Mouse (Mus musculus): ENCODE results near the gene Gale. TPM values are rescaled to one million over a fixed set of nuclear protein-coding genes. Genes with fewer than 3 reads are reported as not detected.

The Gale gene
- polyA plus RNA-seq, 1 experiment, result not detected

DNA sequence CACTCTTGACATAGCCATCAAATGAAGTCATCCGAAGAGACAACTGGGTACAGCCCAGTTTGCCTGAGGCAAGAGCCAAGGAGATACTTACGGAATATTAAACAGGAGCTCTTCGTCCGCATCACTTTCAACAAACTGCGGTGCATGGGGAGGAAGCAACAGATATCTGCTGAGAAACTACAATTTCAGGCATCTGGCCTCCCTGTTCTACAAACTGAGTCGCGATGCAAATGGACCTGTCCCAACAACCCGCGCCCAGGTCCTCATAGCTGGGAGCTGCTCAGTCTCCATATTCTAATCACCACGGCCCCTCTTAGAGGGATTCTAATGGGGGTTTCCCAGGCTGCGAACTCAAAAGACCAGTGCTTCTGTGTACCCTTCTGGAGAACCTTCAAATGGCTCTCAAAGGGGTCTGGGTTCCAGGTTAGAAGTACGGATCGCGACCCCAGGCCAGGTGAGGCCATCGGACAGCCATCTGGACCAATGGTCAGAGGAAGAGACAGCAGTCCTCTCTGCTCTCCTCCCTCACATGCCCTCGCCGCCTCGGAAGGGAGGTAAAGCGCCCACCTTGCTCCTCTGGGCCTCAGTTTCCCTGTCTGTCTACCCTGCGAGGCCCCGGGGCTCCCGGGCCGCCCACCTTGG, 22.9 kb downstream of the Gale start:
- WGBS, result 4% methylated on average over 23 of the region's 23 CpGs
- H3K4me1 ChIP-seq (ENCODE audit: control insufficient read depth, insufficient read depth, low read length), result peaks cover 5% of the 10 kb centered on the region
- TF ChIP-seq CTCF (IDR thresholded peaks at IDR 0.05; ENCODE audit: insufficient read depth, low read depth, low read length) (no peak), POLR2A (IDR thresholded peaks at IDR 0.05; ENCODE audit: insufficient read depth, low read depth, low read length) (no peak)
- 0 out of 2 replicates have a peak overlapping the region, but pooled peaks have one; percentile 29 for H3K27ac ChIP-seq (ENCODE audit: insufficient read depth, low read depth, low read length)
- peak overlapping the region; percentile 87 for H3K4me3 ChIP-seq (ENCODE audit: insufficient read depth, low read depth, low read length)

DNA sequence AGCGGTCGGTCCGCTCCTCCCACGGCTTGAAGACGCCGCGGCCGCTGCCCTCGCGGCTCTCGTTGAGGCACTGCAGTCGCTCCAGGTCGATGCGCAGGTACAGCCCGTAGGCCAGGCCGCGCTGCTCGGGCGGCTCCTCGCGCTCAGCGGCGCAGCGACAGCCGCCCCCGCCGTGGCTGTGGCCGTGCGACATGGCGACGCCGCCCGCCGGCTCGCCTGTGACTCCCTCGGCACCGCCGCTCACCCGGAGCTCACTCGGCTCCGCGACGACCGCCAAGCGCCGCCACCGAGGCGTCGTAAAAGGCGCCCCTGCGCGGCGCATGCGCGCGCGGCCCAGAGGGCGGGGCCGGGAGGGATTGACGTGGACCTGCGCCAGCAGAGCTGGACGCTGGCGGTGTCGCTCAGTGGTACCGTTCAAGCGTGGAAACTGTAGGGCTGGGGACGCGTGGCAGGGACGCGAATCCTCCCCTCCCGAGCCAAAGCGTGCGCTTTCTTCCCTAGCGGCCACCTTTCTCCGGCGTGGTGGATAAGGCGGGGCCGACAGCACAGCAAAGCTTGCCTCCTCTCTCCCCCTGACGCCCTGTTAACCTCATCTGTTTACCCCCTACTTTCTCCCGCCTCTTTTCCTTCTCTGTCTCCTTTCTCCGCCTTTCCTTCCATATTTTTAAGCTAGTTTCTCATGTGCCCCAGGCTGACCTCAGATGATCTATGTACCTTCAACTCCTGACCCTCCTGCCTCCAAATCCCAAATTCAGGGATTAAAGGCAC, 23.6 kb downstream of the Gale start, which contains the start of gene Pithd1:
Pithd1 (minus strand) TSS at position 322 of the 768 bp plus-strand sequence.
- H3K4me3 ChIP-seq (ENCODE audit: insufficient read depth, low read depth, low read length), result peak within 1 kb of the TSS; percentile 87
- peaks cover 5% of the 10 kb centered on the region for H3K4me1 ChIP-seq (ENCODE audit: control insufficient read depth, insufficient read depth, low read length)
- under 1% methylated on average over 80 of the region's 81 CpGs for WGBS
- peak; percentile 95 for TF ChIP-seq POLR2A (IDR thresholded peaks at IDR 0.05; ENCODE audit: insufficient read depth, low read depth, low read length)
- TF ChIP-seq CTCF (IDR thresholded peaks at IDR 0.05; ENCODE audit: insufficient read depth, low read depth, low read length), result no peak
- H3K27ac ChIP-seq (ENCODE audit: insufficient read depth, low read depth, low read length), result peak within 1 kb of the TSS; percentile 89

DNA sequence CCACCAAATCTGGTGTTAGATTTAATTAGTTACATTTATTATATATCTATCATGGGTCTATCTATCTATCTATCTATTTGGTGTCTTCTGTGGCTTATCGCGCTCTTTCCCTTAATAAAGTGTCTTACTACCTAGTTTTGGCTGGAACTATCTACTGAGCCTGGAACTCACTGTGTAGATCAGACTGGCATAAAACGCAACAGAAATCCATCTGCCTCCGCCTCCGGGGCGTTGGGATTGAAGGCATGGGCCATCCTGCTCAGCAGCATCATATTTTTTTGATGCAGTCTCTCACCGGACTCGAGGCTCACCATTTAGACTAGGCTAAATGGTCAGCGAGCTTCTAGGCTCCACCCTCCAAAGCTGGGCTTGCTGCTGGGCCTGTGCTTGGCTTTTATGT, 24.2 kb downstream of the Gale start:
- Histone ChIP-seq H3K4me1 (ENCODE audit: control insufficient read depth, insufficient read depth, low read length) (peaks cover 5% of the 10 kb centered on the region), H3K4me3 (ENCODE audit: insufficient read depth, low read depth, low read length) (no peak overlapping the region; the same call in 1 of the 2 replicates), H3K27ac (ENCODE audit: insufficient read depth, low read depth, low read length) (no peak overlapping the region)
- TF ChIP-seq CTCF (IDR thresholded peaks at IDR 0.05; ENCODE audit: insufficient read depth, low read depth, low read length), result no peak
- TF ChIP-seq POLR2A (IDR thresholded peaks at IDR 0.05; ENCODE audit: insufficient read depth, low read depth, low read length), result no peak
- WGBS, result 70% methylated on average over 9 of the region's 9 CpGs

DNA sequence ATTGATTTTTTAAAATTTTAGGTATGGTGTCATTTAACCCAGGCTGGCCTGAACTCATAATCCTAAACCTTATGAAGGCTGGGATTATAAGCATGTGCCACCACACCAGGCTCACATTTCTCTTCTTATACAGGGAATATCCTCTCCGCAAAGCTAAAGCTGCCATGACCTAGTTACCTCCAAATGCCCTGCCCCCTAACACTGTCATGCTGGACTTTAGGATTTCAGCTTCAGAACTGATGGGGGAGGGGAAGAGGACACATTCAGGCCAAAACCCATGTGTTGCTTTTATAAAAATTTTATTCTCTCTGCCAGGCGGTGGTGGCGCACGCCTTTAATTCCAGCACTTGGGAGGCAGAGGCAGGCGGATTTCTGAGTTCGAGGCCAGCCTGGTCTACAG, 30.4 kb downstream of the Gale start:
- 97% methylated on average over 6 of the region's 6 CpGs for WGBS
- Histone ChIP-seq H3K4me3 (ENCODE audit: insufficient read depth, low read depth, low read length) (no peak overlapping the region), H3K27ac (ENCODE audit: insufficient read depth, low read depth, low read length) (no peak overlapping the region), H3K4me1 (ENCODE audit: control insufficient read depth, insufficient read depth, low read length) (no peaks in the 10 kb centered on the region)
- TF ChIP-seq CTCF (IDR thresholded peaks at IDR 0.05; ENCODE audit: insufficient read depth, low read depth, low read length) (no peak), POLR2A (IDR thresholded peaks at IDR 0.05; ENCODE audit: insufficient read depth, low read depth, low read length) (no peak)

DNA sequence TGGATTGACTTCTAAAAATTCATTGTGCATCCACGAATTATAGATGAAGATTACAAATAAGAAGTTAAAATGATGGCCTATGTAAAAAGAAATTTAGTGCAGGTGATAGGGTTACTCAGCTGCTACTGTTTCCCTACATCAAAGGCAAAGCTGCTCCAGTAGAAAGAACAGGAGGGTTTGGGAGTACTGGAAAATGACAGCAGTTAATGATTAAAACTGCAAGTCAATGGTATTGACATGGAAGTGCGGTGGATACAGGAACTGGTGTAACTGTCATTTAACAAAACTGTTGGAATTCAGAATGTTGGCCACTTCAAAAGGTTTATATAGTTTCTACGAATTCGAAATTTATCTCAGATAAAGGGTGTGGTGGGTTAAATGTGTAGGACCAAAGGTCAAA, 31.6 kb downstream of the Gale start:
- WGBS, result 85% methylated on average over 4 of the region's 4 CpGs
- H3K4me1 ChIP-seq (ENCODE audit: control insufficient read depth, insufficient read depth, low read length), result no peaks in the 10 kb centered on the region

DNA sequence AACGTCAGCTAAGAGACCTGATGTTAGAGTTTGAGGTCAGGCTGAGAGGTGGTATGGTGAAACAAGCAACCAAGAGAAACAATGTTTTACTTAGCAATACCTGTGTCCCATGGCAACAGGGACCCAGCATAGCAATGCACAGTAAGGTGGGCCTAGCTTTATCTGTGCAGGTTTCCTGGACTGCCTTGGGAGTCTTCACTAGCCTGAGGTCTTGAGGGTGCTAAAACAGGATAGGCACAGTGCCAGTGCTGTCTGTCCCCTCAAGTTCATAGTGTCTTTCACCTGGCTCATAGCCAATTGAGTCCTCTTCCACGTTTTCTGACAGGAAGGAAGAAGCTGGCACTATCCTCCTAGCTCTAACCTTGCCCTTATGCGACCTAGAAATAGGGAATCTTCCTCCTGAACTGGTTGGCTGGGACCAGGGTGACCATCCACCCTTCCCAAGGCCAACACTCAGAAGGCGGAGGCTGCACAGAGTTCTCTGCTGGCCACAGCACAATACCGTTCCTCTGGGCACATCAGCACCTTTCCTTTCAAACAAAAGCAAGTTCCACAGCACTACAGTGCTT, 40.7 kb downstream of the Gale start:
- no peak overlapping the region for H3K4me3 ChIP-seq (ENCODE audit: insufficient read depth, low read depth, low read length)
- H3K4me1 ChIP-seq (ENCODE audit: control insufficient read depth, insufficient read depth, low read length), result no peaks in the 10 kb centered on the region
- WGBS, result 79% methylated on average over 5 of the region's 5 CpGs
- no peak overlapping the region for H3K27ac ChIP-seq (ENCODE audit: insufficient read depth, low read depth, low read length)
- TF ChIP-seq POLR2A (IDR thresholded peaks at IDR 0.05; ENCODE audit: insufficient read depth, low read depth, low read length), result no peak
- no peak for TF ChIP-seq CTCF (IDR thresholded peaks at IDR 0.05; ENCODE audit: insufficient read depth, low read depth, low read length)

More for the DNA sequence above, 31.6 kb downstream of the Gale start:
- Histone ChIP-seq H3K4me3 (ENCODE audit: insufficient read depth, low read depth, low read length) (no peak overlapping the region), H3K27ac (ENCODE audit: insufficient read depth, low read depth, low read length) (no peak overlapping the region)
- TF ChIP-seq CTCF (IDR thresholded peaks at IDR 0.05; ENCODE audit: insufficient read depth, low read depth, low read length) (no peak), POLR2A (IDR thresholded peaks at IDR 0.05; ENCODE audit: insufficient read depth, low read depth, low read length) (no peak)

DNA sequence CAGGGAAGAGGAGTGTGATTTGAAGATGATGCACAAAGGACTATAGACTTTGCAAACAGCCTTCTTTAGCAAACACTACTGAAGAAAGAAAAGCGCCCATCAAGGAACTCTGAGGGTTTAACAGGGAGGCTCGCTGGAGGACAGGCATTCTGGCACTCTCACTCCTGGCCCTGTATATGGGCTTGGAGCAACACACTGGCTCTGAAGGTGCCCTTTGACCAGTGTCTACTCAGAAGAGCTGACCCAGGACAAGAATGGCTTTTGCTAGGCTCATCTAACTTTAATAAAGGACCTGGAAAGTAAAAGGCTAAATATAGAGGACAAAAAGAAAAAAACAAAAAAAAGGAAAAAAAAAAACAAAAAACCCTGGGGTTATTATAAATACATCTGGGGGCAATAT, 41.4 kb downstream of the Gale start:
- Histone ChIP-seq H3K27ac (ENCODE audit: insufficient read depth, low read depth, low read length) (no peak overlapping the region), H3K4me1 (ENCODE audit: control insufficient read depth, insufficient read depth, low read length) (no peaks in the 10 kb centered on the region), H3K4me3 (ENCODE audit: insufficient read depth, low read depth, low read length) (no peak overlapping the region)
- TF ChIP-seq POLR2A (IDR thresholded peaks at IDR 0.05; ENCODE audit: insufficient read depth, low read depth, low read length), result no peak
- no peak for TF ChIP-seq CTCF (IDR thresholded peaks at IDR 0.05; ENCODE audit: insufficient read depth, low read depth, low read length)
- 96% methylated on average over 2 of the region's 2 CpGs for WGBS

DNA sequence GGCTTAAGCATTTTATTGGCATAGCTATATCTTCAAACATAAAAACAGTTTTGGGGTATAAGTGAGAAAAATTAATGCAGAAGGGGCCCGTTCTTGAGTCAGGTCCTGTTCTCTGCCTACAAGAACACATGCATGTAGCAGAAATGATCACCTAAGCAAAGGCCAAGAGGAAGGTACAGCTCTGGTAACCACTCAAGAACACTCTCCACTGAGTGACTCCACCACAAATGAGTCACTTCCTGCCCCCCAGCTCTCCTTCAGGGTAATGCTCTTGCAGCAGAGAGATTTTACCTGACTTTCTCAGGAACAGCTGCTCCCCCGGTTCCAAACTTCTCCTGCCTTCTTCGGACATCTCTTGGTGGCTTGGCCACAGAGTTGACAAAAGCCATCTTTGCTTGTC, 43.3 kb downstream of the Gale start:
- H3K4me1 ChIP-seq (ENCODE audit: control insufficient read depth, insufficient read depth, low read length), result no peaks in the 10 kb centered on the region
- H3K4me3 ChIP-seq (ENCODE audit: insufficient read depth, low read depth, low read length), result no peak overlapping the region
- 93% methylated on average over 3 of the region's 3 CpGs for WGBS
- no peak overlapping the region for H3K27ac ChIP-seq (ENCODE audit: insufficient read depth, low read depth, low read length)
- TF ChIP-seq POLR2A (IDR thresholded peaks at IDR 0.05; ENCODE audit: insufficient read depth, low read depth, low read length), result no peak
- TF ChIP-seq CTCF (IDR thresholded peaks at IDR 0.05; ENCODE audit: insufficient read depth, low read depth, low read length), result no peak

Data from olfactory bulb, adult 2 months (tissue).